Mouse (Mus musculus) liver, embryonic 11.5 days (tissue): ENCODE data around the gene Ulk1. TPM values are rescaled to one million over a fixed set of nuclear protein-coding genes. Genes with fewer than 3 reads are reported as not detected.

Source experiments
- ATAC-seq: fragments of 200-750 bp; cut with Nextera tagmentation; replicated peaks from 2 replicates; pipeline ENCODE4 v1.8.0; 2017; ENCODE audit warnings: moderate number of reproducible peaks, mild to moderate bottlenecking, moderate TSS enrichment, moderate library complexity; ENCODE audit not compliant: low FRiP score
- DNase-seq: peaks from one replicate; pipeline ENCODE4 v3.0.0-alpha.2; 2017; ENCODE audit warnings: low spot score
- H3K27ac ChIP-seq: fragments of 300-500 bp; sonication (generic); 2 replicates; pipeline ENCODE4 v1.5.1; 2014; ENCODE audit warnings: mild to moderate bottlenecking, low read depth, low read length, control low read depth
- H3K27me3 ChIP-seq: fragments of 300-500 bp; sonication (generic); replicated peaks from 2 replicates; pipeline ENCODE4 v1.6.1; 2014; ENCODE audit warnings: low read length, mixed read lengths; ENCODE audit not compliant: control insufficient read depth, insufficient read depth
- H3K36me3 ChIP-seq: fragments of 300-500 bp; sonication (generic); 2 replicates; pipeline ENCODE4 v1.6.1; 2014; ENCODE audit warnings: mild to moderate bottlenecking, low read length, moderate library complexity, mixed read lengths; ENCODE audit not compliant: control insufficient read depth, insufficient read depth
- H3K4me1 ChIP-seq: fragments of 300-500 bp; sonication (generic); replicated peaks from 2 replicates; pipeline ENCODE4 v1.6.1; 2014; ENCODE audit warnings: low read length, mixed read lengths; ENCODE audit not compliant: control insufficient read depth, insufficient read depth
- H3K4me2 ChIP-seq: fragments of 300-500 bp; sonication (generic); 2 replicates; pipeline ENCODE4 v1.6.1; 2014; ENCODE audit warnings: mild to moderate bottlenecking, control low read depth, moderate library complexity
- H3K4me3 ChIP-seq: fragments of 300-500 bp; sonication (generic); 2 replicates; pipeline ENCODE4 v1.5.1; 2014; ENCODE audit warnings: low read depth, low read length, control low read depth
- H3K9ac ChIP-seq: fragments of 300-500 bp; sonication (generic); 2 replicates; pipeline ENCODE4 v1.6.1; 2014; ENCODE audit warnings: low read depth, low read length, control low read depth
- H3K9me3 ChIP-seq: fragments of 300-500 bp; sonication (generic); 2 replicates; pipeline ENCODE4 v1.6.1; 2016; ENCODE audit warnings: low read length, inconsistent platforms, mixed read lengths; ENCODE audit not compliant: control insufficient read depth
- WGBS: fragments of 180-500 bp; shearing (Covaris S2); extraction: QIAGEN DNeasy Blood & Tissue Kit; methylation state at CpG from one replicate; pipeline ENCODE4 v1.1.7; 2014; 5-methylcytosine and 5-hydroxymethylcytosine counted together
- polyA plus RNA-seq: library from polyadenylated mRNA; unstranded; fragments of >200 nt; fragmentation: Nextera tagmentation; extraction: Ambion mirVana; gene quantifications from 2 replicates; pipeline ENCODE4 v1.2.1, GENCODE M21; 2014

Ulk1 gene
- polyA plus RNA-seq, 1 experiment from 2014 or later, result 15.7 TPM

DNA sequence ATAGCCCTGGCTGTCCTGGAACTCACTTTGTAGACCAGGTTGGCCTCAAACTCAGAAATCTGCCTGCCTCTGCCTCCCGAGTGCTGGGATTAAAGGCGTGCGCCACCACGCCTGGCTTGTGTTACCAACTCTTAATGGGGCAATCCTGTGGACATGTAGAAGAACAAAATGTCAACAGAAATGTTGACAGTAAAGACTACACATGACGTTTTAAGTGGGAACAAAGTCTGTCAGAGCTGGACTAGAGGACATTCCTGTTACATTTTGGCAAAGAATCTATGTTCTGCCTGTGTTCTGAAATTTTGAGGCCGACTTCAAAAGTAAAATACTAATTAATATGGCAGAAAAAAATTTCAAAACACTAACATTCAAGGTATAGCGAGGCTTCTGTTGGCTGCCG is 46.0 kb downstream of the Ulk1 start:
- Histone ChIP-seq H3K36me3 (no peaks in the 10 kb centered on the region; the same call in 1 of the 2 replicates), H3K27ac (no peak overlapping the region), H3K4me3 (no peak overlapping the region), H3K9me3 (no peaks in the 10 kb centered on the region), H3K27me3 (no peaks in the 10 kb centered on the region), H3K4me1 (peaks cover 18% of the 10 kb centered on the region), H3K9ac (no peak overlapping the region), H3K4me2 (no peak overlapping the region)
- WGBS, result 91% methylated on average over 8 of the region's 8 CpGs
- DNase-seq (no peak), ATAC-seq (no peak)

DNA sequence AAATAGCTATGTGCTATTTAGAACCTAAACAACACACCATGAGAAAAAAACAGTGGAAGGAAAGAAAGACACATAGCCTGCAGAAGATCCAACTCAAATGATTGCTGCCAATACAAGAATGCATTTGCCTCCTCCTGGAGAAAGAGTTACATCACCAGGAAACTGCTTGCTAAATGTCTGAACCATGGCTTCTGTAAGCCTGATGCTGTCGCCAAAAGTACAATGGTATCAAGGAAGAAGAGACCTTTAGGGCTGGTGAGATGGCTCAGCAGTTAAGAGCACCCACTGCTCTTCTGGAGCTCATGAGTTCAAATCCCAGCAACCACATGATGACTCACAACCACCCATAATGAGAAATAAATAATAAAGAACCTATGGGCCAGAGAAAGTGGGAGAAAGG is 64.9 kb downstream of the Ulk1 start:
- Histone ChIP-seq H3K36me3 (peaks cover 9% of the 10 kb centered on the region; the same call in 1 of the 2 replicates), H3K4me1 (no peaks in the 10 kb centered on the region; the same call in 1 of the 2 replicates)
- WGBS, result 79% methylated on average over 1 of the region's 1 CpGs

DNA sequence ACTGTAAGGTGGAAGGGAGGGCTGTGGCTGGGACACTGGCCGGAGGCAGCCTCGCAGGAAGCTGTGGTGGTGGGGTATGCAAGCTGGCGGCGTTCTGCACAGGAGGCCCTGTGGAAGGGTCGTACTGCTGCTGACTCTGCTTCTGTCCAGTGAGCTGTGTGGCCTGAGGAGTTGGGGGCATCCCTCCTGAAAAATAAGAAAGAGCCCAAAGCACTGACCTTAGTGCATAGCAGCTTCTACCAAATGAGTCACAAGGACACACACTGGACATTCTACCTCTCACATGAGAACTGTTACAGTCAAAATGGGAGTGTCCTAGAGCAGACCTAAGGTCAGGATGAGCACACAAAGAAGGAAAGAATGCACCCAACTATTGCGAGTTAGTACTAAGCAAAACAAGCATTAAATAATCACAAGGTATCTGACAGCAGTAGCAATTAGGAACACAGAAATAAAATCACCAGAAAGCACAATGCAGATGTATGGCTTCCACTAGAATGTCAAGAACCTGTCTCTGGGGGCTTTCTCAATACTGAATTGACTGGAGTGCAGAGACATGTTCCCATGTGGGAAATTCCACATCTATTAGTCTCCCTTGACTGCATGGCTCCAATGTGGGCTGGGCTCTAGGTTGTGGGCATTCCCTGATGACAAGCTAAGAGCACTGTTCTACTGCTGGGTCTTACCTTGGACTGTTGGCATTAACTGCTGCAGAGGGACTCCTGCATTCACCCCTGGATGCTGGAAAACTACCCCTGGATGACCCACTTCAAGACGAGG is 70.2 kb downstream of the Ulk1 start:
- Histone ChIP-seq H3K27ac (no peak overlapping the region), H3K9ac (no peak overlapping the region), H3K36me3 (peaks cover 42% of the 10 kb centered on the region), H3K4me2 (no peak overlapping the region), H3K4me3 (no peak overlapping the region), H3K27me3 (no peaks in the 10 kb centered on the region), H3K4me1 (no peaks in the 10 kb centered on the region; the same call in 1 of the 2 replicates), H3K9me3 (no peaks in the 10 kb centered on the region)
- DNase-seq (no peak), ATAC-seq (no peak)
- WGBS, result 81% methylated on average over 7 of the region's 7 CpGs

More for the DNA sequence above, 64.9 kb downstream of the Ulk1 start:
- ATAC-seq (no peak), DNase-seq (no peak)
- Histone ChIP-seq H3K27me3 (no peaks in the 10 kb centered on the region), H3K9me3 (no peaks in the 10 kb centered on the region), H3K4me3 (no peak overlapping the region), H3K4me2 (no peak overlapping the region), H3K9ac (no peak overlapping the region), H3K27ac (no peak overlapping the region)

DNA sequence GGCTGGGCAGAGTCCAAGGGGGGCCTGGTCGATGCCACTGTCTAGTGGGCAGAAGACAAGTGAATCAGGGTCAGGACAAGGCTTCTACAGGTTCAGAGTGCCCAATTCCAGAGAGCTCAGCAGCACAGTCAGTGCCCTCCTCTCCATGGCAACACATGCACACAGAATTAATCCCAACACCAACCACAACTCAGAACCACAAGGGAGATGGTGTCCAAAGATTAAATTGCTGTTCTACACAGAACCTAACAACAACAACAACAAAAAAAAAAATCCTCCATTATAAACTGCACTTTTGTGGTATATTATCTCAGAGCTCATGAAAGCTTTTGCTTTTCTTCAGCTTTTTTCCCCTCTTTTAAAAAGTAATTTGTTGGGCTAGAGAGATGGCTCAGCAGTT is 74.3 kb downstream of the Ulk1 start:
- Histone ChIP-seq H3K9me3 (no peaks in the 10 kb centered on the region), H3K36me3 (peaks cover 51% of the 10 kb centered on the region), H3K4me2 (no peak overlapping the region), H3K4me1 (no peaks in the 10 kb centered on the region), H3K4me3 (no peak overlapping the region), H3K27me3 (no peaks in the 10 kb centered on the region), H3K27ac (no peak overlapping the region), H3K9ac (no peak overlapping the region)
- WGBS, result 86% methylated on average over 1 of the region's 1 CpGs
- ATAC-seq, result no peak
- no peak for DNase-seq

Other genes with a start within 250 kb of the Ulk1 start
- 128 and 131 TPM in 2 replicates for gene Noc4l, start 156.7 kb downstream of the Ulk1 start, polyA plus RNA-seq
- 37.1 and 44.6 TPM in 2 replicates for gene Ddx51, start 156.6 kb downstream of the Ulk1 start, polyA plus RNA-seq
- gene Ep400, start 39.4 kb downstream of the Ulk1 start, polyA plus RNA-seq, result 42.2 and 44.5 TPM in 2 replicates
- 49.8 and 54.3 TPM in 2 replicates for gene Pus1, start 29.4 kb downstream of the Ulk1 start, polyA plus RNA-seq
- gene Hscb, start 29.7 kb upstream of the Ulk1 start, polyA plus RNA-seq, result 38.0 and 44.1 TPM in 2 replicates
- gene Chek2, start 29.9 kb upstream of the Ulk1 start, polyA plus RNA-seq, result 62.6 and 68.2 TPM in 2 replicates
- 5.5 and 5.7 TPM in 2 replicates for gene Ttc28, start 69.7 kb upstream of the Ulk1 start, polyA plus RNA-seq